Mouse (Mus musculus): Measurements from ENCODE around the gene Tnfrsf1a.

The Tnfrsf1a gene

GRCm38 (mm10) chr6:125325337-125325736, 23.8 kb upstream of the Tnfrsf1a start:
- DNase-seq = no peak

GRCm38 (mm10) chr6:125328243-125328642, 20.9 kb upstream of the Tnfrsf1a start:
- DNase-seq = peak in 1 of 2 experiments; percentile 58

- DNase-seq = peak; percentile 61 to 69
Measured at GRCm38 (mm10) chr6:125330626-125331326, 18.4 kb upstream of the Tnfrsf1a start.

- no peak for DNase-seq
Measured at GRCm38 (mm10) chr6:125333112-125333899, 15.9 kb upstream of the Tnfrsf1a start.

GRCm38 (mm10) chr6:125334356-125334755, 14.8 kb upstream of the Tnfrsf1a start:
- DNase-seq = no peak

- DNase-seq = no peak
Measured at GRCm38 (mm10) chr6:125338791-125339660, 10.1 kb upstream of the Tnfrsf1a start.

GRCm38 (mm10) chr6:125340244-125340643, 8.9 kb upstream of the Tnfrsf1a start:
- DNase-seq = no peak

GRCm38 (mm10) chr6:125342198-125342597, 7.0 kb upstream of the Tnfrsf1a start:
- DNase-seq = no peak

- no peak for DNase-seq
Measured at GRCm38 (mm10) chr6:125344084-125344483, 5.1 kb upstream of the Tnfrsf1a start.

- no peak for DNase-seq
Measured at GRCm38 (mm10) chr6:125344866-125345265, 4.3 kb upstream of the Tnfrsf1a start.

- DNase-seq = no peak
Measured at GRCm38 (mm10) chr6:125345625-125346024, 3.5 kb upstream of the Tnfrsf1a start.

- DNase-seq = no peak
Measured at GRCm38 (mm10) chr6:125346029-125346428, 3.1 kb upstream of the Tnfrsf1a start.

- peak; percentile 62 to 70 for DNase-seq
Measured at GRCm38 (mm10) chr6:125349575-125350230, 541 bp downstream of the Tnfrsf1a start.

GRCm38 (mm10) chr6:125350231-125350994, 1.3 kb downstream of the Tnfrsf1a start:
- no peak for DNase-seq

GRCm38 (mm10) chr6:125350995-125351324, 1.8 kb downstream of the Tnfrsf1a start:
- DNase-seq = no peak

GRCm38 (mm10) chr6:125351368-125352045, 2.3 kb downstream of the Tnfrsf1a start:
- no peak for DNase-seq

GRCm38 (mm10) chr6:125352046-125352384, 2.9 kb downstream of the Tnfrsf1a start:
- no peak for DNase-seq

- peak in 1 of 2 experiments; percentile 55 for DNase-seq
Measured at GRCm38 (mm10) chr6:125352811-125353210, 3.6 kb downstream of the Tnfrsf1a start.

GRCm38 (mm10) chr6:125353221-125353620, 4.1 kb downstream of the Tnfrsf1a start:
- DNase-seq = no peak

GRCm38 (mm10) chr6:125353655-125354054, 4.5 kb downstream of the Tnfrsf1a start:
- peak; percentile 51 to 66 for DNase-seq
